Mouse (Mus musculus): Measurements from ENCODE around the gene Mkrn1. TPM values are rescaled to one million over a fixed set of nuclear protein-coding genes. Genes with fewer than 3 reads are reported as not detected.

Gene Mkrn1
- total RNA-seq (2023; ENCODE audit: inconsistent age), result 79.1 to 90.5 TPM (median 88.4 TPM) in 4 replicates

DNA sequence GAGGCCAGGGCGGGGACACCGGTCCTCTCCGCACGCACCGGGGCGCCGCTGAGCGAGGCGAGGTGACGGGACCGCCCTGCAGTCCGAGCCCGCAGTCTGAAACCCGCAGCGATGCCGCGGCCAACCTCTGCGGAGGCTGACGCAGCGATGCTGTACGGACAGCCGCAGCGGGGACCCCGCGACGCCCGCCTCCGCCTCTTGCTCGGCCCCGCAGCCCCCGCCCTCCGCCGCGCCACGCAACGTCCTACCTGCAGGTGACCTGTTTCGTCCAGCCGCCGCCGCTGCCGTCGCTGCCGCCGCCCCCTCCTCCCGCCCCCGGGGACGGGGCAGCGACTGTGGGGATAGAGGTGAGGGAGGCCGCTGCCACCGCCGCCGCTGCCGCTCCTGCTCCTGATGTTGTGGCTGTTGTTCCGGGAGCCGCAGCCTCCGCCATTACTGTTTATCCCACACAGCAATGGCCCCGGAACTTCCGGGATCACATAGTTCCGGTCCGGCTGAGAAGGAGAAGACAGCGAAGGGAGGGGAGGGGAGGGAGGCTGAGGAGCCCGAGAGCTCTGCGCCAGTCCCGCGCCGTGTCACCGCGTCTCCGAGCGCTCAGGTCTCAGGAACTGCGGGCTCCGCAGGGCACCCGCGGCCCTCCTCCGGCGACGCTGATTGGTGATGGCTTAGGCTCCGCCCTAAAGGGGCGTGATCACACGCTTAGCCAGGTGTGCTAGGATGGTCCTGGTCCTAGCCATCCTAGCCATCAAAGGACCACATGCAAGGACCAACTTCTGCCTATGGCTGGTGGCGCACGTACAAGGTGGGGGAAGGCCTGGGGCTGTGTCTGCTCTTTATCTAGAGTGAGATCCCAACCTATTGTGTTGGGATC lies at the start of gene Mkrn1:
Gene Mkrn1 (minus strand): TSS at position 612 of the 871 bp plus-strand sequence.

DNA sequence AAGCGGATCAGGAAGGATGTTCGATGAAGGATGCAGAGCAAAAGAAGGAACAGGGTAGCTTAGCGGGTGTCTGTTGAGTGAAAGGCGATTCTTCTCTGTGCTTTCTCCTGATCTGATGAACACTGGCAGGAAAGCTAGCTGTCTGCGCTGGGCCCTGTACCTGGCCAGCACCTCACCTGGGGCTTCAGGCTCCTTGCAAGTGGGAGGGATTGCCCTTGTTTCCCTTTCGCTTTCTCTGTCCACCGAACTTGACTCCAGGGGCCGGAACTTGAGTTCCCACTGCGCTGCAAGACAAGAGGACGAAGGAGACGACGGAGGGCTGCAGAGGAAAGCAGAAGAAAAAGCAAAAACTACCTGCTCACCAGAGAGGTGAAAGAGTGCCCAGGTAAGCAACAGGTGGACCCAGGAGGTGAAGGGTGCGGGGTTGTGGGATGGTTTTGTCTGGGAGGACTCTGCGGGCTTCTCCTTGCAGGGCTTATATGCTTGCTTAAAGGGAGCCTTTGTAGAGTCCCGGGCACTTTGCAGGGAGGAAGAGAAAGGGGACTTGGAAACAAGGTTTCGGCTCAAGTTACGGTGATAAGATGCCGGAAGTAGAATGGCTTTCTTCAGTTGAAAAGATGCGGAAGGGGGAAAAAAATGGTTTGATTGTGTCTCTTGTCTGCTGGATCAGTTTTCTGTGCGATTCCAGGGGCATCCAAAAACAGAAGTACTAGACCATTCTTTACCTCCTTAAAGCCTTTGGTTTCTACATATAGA lies 39.0 kb downstream of the Mkrn1 start, which contains the start of gene Rab19:
Gene Rab19 (plus strand): TSS at position 51 of the 756 bp plus-strand sequence.

DNA sequence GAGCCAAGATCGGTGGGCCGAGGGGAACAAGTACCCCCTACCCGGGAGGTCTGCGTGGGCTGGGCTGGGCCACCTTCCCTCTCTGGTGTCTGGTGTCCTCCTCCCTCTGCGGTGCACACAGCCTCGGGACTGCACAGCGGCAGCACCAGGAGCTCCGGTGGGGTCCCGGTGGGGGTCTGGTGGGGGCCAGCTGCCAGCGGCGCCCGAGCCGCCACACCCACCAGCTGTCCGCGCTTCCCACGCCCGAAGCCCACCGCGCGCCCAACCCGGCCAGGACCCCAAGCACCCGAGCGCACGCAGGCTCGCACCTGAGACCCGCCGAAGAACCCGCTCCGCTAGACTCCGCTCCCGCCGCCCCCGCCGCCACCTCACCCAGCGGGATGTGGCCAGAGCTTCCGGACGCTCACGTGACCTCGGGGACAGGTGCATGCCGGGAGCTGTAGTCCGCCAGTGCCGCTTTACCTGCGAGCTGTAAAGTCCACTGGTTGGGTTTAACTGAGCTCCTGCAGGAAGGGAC lies 42.9 kb downstream of the Mkrn1 start, which contains the start of gene Slc37a3:
Gene Slc37a3 (minus strand): TSS at position 365 of the 517 bp plus-strand sequence.

Other genes with a start within 250 kb of the Mkrn1 start
- 88.2 to 97.3 TPM (median 91.9 TPM) in 4 replicates for gene Kdm7a, start 213.7 kb downstream of the Mkrn1 start, total RNA-seq (2023; ENCODE audit: inconsistent age)
- gene Slc37a3, start 42.8 kb downstream of the Mkrn1 start, total RNA-seq (2023; ENCODE audit: inconsistent age), result 38.9 to 44.2 TPM (median 42.2 TPM) in 4 replicates
- gene Rab19, start 39.3 kb downstream of the Mkrn1 start, total RNA-seq (2023; ENCODE audit: inconsistent age), result 8.3 to 10.9 TPM (median 9.2 TPM) in 4 replicates
- gene Dennd2a, start 137.4 kb upstream of the Mkrn1 start, total RNA-seq (2023; ENCODE audit: inconsistent age), result 0.45 to 0.48 TPM in 2 of 4 replicates, not detected in the others
- 31.6 to 42.3 TPM (median 37.2 TPM) in 4 replicates for gene Adck2, start 153.4 kb upstream of the Mkrn1 start, total RNA-seq (2023; ENCODE audit: inconsistent age)
- gene Gm42420, start 165.3 kb upstream of the Mkrn1 start, total RNA-seq (2023; ENCODE audit: inconsistent age), result not detected in 4 replicates
- gene Ndufb2, start 172.1 kb upstream of the Mkrn1 start, total RNA-seq (2023; ENCODE audit: inconsistent age), result 41.1 to 55.7 TPM (median 45.0 TPM) in 4 replicates

Data from B cell, adult (primary cell).